Mouse (Mus musculus): Measurements from ENCODE around the gene Cers6.

Gene Cers6

GRCm38 (mm10) chr2:69015172-69015724 is 154.0 kb downstream of the Cers6 start:
- DNase-seq (ENCODE audit: low spot score in 2 of 2): peak; percentile 37 to 44

DNA sequence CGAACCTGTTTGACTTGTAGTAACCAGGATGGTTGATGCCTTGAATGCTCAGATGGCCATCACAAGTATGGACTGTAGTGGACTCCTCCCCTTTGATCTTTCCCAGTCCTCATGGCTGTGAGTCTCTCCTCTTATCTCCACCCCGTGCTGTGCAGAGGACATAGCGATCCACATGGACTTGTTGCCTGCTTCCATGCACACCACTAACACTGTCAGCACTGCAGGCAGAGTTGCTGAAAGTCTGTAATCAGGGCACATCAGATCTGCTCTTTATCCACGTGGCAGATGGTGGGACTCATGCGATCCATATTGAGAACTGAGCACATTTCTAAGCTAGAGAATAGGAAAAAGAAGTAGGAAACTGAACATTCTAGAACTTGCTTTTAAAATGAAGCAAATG is 154.6 kb downstream of the Cers6 start:
- DNase-seq (ENCODE audit: low spot score in 2 of 2): no peak

GRCm38 (mm10) chr2:69019026-69019565 is 157.9 kb downstream of the Cers6 start:
- DNase-seq (ENCODE audit: low spot score in 2 of 2): no peak

GRCm38 (mm10) chr2:69019821-69020489 is 158.7 kb downstream of the Cers6 start:
- DNase-seq (ENCODE audit: low spot score in 2 of 2): no peak

DNA sequence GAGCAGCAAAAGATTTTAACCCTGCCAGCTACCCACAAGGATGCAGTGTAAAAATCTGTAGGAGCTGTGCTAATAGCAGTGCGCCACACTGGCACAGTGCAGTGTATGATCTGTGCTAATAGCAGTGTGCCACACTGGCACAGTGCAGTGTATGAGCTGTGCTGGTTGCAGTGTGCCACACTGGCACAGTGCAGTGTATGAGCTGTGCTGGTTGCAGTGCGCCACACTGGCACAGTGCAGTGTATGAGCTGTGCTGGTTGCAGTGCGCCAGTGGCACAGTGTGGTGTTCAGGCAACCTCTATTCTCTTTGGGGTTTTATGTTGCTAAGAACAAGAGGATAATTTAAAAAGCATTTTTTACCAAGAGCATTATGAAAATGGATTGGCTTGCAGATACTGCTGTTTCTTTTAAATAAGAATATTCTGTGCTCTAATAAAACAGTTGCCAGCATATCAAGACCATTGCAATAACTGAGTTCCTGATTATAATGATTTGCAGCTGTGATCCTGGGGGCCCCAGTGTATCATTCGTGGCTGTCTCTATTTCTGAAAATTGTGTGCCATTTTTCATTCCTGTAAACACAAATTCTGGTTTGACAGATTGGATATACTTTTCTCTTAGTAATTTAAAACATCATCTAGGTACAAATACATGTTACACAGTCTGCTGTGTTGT is 159.5 kb downstream of the Cers6 start:
- DNase-seq (ENCODE audit: low spot score in 2 of 2): no peak

- DNase-seq (ENCODE audit: low spot score in 2 of 2): no peak
Measured at GRCm38 (mm10) chr2:69021516-69021915, 160.3 kb downstream of the Cers6 start.

DNA sequence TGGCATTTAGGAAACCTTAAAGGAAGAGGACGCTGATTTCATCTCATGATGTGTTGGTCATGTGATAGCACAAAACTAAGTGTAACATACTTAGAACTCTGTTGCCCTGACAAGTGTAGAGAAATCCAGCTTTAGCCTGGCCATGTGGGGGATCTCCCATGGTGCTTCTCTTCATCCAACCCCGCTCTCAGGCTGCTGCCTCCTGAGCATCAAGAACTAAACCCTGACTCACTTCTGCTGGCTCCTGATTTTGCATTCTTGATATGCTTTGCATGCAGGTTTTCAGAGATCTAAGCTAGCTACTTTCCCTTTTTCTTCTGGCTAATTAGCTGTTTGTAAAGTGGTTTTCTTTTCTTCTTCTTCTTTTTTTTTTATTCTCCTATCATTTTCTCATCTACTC is 163.6 kb downstream of the Cers6 start:
- DNase-seq (ENCODE audit: low spot score in 2 of 2): no peak

DNA sequence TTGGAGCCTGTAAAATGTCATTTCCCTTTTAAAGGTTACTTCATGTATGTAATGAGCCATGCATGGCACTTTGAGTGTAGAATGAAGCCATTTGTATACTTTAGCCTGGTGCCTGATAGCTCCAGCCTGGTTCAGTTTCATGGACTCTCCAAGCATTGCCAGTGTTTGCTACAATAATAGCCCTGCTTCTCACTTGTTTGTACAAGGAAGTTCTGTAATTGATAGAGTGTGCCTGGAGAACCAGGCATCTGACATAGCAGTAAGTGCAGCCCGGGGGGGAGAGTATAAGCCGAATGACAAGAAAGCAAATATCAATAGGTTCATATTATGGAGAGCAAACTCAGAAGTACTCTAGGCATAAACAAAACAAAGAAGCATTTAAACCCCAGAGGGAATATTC is 171.3 kb downstream of the Cers6 start:
- DNase-seq (ENCODE audit: low spot score in 2 of 2): no peak

- no peak for DNase-seq (ENCODE audit: low spot score in 2 of 2)
Measured at GRCm38 (mm10) chr2:69035457-69035856, 174.2 kb downstream of the Cers6 start.

GRCm38 (mm10) chr2:69037362-69037761 is 176.1 kb downstream of the Cers6 start:
- no peak for DNase-seq (ENCODE audit: low spot score in 2 of 2)

- no peak for DNase-seq (ENCODE audit: low spot score in 2 of 2)
Measured at GRCm38 (mm10) chr2:69042327-69043106, 181.3 kb downstream of the Cers6 start.

DNA sequence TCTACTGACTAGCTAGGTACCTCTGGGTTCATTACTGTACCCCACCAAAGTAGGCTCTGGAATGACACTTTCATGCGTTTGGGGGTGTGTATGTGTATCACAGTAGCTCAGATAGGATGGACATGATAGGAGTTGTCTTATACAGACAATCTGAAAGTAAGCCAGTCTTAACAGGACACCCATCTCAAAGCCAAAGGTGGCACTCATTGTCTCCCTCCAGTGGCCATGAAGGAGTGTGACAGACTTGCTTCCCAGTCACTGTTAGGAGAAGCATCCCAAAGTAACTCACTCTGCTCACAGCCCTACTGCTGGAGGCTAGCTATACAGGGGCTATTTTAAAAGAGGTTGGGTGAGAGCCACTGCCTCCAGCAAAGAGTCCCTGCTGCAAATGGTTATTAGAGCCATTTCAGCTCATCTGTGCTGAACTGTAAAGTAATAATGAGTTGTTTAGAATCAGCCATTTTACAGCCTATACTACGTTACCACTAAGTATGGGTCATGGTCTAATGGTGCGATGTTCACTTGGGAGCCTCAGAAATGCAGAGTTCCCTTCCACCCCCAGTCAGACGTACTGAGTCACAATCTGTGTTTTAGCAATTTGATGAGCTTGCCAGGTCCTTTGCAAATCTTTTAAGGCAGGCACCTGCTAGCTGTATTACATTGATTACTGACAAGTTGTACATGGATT is 182.3 kb downstream of the Cers6 start:
- no peak for DNase-seq (ENCODE audit: low spot score in 2 of 2)

GRCm38 (mm10) chr2:69045926-69046325 is 184.7 kb downstream of the Cers6 start:
- no peak for DNase-seq (ENCODE audit: low spot score in 2 of 2)

DNA sequence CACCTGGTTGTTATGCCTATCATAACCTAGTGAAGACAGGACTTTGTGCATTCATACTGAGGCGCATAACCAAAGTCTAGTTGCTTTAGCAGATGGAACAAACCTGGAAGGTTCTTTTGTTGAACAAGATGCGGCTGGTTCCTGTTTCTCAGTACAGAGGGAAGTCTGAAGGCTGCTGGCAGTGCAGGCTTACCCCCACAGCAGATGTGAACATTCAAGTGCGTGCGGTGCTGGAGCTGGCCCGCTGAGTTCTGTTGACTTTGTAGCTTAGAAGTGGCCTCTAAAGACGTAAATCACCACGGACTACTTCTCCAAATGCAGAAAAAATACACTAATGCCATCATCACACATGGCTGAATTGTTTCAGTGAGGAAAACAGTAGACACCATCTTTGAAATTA is 186.1 kb downstream of the Cers6 start:
- DNase-seq (ENCODE audit: low spot score in 2 of 2): no peak

DNA sequence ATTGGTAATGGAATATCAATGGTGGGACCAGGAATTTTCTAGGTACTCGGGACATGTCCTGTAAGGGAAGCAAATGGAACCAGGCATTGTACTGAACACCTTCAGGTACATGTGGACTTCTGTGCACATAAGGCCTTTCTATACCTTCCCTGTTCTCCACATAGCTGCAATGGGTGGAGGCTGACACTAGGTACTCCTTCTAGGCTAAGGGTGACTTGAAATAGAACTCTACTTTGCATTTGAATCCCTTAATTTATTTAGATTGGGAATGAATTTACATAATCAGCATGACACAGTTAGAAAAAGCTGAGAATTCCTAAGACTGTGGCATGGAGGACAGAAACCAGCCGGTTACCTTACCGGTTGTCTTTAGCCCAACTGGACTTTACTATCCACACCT is 186.6 kb downstream of the Cers6 start:
- DNase-seq (ENCODE audit: low spot score in 2 of 2): no peak

DNA sequence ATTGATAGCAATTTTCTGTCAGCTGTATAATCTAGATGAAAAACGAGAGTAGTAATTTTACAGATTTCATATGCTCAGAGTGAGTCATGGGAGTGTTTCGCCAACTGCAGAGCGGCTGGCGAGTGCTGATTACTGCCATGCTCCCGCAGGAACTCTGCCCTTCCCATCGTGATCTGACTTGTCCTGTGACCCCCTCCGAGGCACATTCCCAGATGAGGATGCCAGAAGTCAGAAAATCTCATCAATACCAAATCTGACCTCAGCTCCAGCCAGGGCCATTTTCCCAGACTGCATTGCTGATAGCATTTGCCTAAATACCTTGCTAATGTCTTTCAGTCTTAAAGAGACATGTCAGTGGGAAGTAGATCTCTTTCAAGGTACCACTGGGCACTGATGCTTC is 187.9 kb downstream of the Cers6 start:
- DNase-seq (ENCODE audit: low spot score in 2 of 2): no peak

DNA sequence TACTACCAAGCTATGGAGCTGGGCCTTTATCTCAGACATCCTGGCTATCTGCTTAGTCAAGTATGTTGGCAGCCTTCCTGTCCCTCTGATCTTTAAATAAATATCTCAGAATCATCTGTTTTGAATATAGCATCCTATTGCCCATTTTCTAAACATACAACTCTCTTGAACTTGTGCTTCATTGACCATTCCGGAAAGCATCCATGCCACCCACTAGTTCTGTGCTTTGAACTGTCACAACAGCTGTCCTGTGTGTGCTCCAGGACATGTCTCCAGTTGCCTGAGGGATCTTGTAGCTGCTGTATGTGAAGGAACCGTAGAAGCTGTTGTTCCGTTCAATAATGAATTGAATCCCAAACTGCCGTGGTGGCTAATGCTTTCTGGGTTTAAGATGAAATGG is 188.9 kb downstream of the Cers6 start:
- DNase-seq (ENCODE audit: low spot score in 2 of 2): no peak

DNA sequence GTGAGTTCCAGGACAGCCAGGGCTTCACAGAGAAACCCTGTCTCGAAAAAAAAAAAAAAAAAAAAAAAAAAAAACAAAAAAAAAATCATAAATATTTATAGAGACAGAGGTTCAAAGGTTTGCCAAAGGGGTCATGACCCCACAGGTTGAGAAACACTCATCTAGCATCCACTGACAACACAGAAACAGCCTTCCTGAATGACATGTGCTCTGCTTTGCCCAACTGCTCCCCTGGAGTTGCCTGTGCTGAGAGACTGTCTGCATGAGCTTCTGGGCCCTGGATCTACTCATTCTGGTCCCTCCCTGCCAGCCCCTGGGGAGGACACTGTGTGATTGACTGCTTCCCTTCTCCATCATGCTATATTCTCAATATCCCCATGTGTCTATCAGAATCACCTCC is 190.4 kb downstream of the Cers6 start:
- no peak for DNase-seq (ENCODE audit: low spot score in 2 of 2)

DNA sequence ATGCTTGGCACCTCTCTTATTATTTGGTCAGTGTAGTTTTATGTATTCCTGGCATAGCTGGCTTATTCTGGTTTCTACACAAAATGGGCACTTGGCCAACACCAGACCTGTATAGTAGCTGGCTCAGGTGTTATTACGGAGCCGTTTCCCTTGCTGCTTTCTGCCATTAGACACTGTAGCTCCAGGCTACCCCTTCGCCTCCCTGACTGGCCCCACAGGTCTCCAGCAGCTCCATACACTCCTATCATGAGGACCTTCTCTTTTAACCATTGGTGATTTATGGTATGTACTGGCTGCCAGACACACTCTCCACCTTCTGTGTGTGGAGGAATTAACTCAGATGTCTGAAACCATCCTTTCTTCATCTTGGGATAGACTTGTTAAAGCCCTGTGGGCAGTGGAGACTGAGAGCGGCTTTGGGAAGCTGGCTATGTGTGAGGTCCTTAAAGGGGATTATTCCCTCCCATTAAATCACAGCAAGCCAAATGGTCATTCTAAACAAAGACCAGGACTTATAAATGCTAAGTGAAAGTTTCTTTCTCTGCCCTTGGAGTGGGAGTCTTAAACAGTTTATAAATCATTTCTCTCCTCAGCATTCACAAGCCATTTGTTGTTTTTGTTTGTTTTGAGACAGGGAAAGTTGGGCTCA is 192.1 kb downstream of the Cers6 start:
- DNase-seq (ENCODE audit: low spot score in 2 of 2): no peak

GRCm38 (mm10) chr2:69054279-69054678 is 193.0 kb downstream of the Cers6 start:
- peak in 1 of 2 experiments; percentile 49 for DNase-seq (ENCODE audit: low spot score in 2 of 2)

DNA sequence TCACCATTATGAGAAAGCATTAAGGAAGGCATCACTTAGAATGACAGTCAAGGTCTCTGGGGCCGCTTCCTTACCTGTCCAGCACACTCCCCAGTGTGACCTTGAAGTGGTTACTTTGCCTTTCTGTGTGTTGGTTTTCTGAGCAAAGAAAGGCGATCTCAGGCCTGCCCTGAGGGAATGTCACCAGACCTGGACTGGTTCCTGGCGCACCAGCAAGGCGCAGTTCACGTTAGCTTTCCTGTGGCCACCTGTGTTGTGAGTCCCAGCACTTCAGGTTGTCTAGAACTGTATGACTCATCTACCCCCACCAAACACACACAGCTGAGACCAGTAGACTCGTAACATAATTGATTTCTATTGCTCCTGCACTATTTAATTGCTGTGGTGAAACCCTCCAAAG is 193.9 kb downstream of the Cers6 start:
- DNase-seq (ENCODE audit: low spot score in 2 of 2): no peak

Data from right cerebral cortex, adult 2 months (tissue).